Mouse (Mus musculus): ENCODE results near the gene Tmem208. TPM values are rescaled to one million over a fixed set of nuclear protein-coding genes. Genes with fewer than 3 reads are reported as not detected.
A peak's percentile ranks its signal among the peaks of the same experiment; 100 is the strongest.
"Not testable (repeated sequence)": the region's sequence is repeated elsewhere in the genome, so short reads cannot be mapped to it uniquely, and the experiment has no call there.

Tmem208 gene
- 70.7 and 84.0 TPM in 2 replicates for total RNA-seq (2015)
- total RNA-seq (2017), result 41.0 and 50.3 TPM in 2 replicates

DNA sequence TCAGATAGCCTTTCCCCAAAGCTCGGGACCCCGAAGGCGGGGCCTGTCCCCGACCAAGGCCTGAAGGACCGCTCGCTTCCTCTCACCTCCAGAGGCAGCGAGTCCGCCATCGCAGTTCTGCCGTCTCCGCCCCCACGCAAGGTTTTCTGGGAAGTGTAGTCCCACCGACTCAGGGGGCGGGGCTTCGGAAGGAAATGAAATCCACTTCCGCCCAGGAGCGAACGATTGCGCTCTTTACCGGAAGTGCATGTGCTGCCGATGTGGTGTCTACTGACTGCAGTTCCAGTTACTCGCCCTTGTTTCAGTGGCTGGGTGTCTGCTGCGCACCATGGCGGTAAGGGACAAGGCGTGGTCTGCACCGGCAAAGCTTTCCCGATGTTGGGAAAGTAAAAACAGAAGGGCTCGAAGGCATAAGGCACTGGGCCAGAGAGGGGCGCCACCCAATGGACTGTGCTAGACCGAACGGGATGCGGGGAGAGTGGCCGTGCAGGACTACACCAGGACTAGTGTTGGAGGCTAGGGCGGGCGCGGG is at the start of gene Tmem208, which contains the start of gene Lrrc29:
Gene Tmem208 (plus strand): TSS at position 214 of the 532 bp plus-strand sequence.
Gene Lrrc29 (minus strand): TSS at position 138 of the 532 bp plus-strand sequence.
- ATAC-seq (replicated peaks; ENCODE audit: poor library complexity), result peak; percentile 89

DNA sequence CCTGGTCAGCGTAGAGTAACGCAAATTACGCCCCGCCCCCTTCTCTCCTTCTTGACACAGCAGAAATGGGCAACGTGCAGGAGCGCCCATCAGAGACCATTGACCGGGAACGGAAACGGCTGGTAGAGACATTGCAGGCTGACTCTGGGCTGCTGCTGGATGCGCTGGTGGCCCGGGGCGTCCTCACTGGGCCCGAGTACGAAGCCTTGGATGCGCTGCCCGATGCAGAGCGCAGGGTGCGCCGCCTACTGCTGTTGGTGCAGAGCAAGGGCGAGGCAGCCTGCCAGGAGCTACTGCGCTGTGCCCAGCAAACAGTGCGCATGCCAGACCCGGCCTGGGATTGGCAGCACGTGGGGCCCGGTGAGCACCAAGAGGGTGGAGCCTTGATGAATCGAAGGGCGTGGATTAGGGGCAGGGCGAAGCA is 47.2 kb upstream of the Tmem208 start:
- peak; percentile 78 for ATAC-seq (replicated peaks; ENCODE audit: poor library complexity)

DNA sequence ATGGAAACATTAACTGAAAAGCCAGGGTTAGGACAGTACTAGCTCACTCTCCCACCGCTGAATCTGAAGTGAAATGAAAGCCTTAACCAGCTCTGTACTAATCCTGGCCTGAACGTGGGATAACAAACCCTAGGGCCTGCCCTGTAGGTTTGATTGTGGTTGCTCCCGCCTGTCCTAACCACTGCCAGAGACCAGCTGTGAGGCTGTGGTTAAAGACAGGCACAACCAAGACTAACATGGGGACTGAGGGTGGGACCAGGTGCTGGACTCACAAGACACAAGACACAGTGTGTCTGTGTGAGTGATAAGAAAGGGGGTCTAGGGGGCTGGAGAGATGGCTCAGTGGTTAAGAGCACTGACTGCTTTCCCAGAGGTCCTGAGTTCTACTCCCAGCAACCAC is 45.6 kb upstream of the Tmem208 start:
- ATAC-seq (replicated peaks; ENCODE audit: poor library complexity), result no peak

DNA sequence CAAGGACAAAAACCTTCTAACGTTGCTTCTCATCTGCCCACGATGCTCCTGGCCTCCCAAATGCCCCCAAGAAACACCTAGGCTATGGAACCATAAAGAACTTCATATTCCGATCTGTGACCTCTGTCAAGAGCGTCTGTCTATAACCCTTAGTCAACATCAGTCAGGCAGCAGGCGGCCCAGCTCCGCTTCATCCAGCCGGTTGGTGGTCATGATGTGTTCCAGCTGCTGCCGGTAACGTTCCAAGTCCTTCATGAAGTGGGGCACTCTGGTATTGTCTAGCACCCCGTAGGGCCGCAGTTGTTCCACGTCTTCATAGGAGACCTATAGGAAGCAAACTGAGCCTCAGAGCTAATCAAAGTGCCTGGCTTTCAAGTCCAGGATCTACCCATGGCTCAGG is 44.3 kb upstream of the Tmem208 start:
- no peak for ATAC-seq (replicated peaks; ENCODE audit: poor library complexity)

DNA sequence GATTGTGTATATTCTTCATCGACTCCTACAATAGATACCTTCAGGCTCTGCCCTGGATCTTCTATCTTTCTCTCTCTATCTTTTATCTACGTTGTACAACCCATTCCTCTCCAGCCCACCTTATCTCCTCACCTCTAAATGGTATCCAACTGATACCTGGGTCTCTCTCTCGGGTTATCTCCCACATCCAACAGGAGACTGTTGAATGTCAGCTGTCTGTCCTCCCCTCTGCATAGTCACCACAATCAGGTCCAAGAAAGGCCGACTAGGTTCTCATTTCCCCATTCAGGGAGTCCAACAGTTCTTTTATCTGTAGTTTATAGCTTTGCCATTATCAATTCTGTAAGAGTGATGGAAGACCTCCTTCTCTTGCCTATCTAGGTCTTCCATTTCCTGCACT is 43.9 kb upstream of the Tmem208 start:
- ATAC-seq (replicated peaks; ENCODE audit: poor library complexity), result no peak

DNA sequence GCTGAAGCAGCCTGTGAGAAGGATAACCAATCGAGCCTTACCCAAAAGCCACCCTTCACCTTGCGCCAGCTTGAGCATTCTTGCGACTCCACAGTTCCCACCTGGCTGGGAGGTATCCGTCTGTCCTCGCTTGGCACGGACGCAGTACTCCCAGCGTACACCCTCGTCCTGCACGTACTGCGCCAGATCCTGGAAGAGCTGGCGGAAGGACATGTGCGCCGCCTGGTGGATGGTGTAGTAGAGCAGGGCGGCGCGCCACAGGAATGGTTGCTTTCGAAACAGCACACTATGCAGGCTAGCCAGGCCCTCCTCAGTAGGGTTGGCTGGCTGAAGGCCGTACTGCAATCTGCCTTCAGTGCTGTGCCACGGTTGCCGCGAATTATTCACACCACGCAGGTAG is 43.1 kb upstream of the Tmem208 start:
- ATAC-seq (replicated peaks; ENCODE audit: poor library complexity), result peak; percentile 75

DNA sequence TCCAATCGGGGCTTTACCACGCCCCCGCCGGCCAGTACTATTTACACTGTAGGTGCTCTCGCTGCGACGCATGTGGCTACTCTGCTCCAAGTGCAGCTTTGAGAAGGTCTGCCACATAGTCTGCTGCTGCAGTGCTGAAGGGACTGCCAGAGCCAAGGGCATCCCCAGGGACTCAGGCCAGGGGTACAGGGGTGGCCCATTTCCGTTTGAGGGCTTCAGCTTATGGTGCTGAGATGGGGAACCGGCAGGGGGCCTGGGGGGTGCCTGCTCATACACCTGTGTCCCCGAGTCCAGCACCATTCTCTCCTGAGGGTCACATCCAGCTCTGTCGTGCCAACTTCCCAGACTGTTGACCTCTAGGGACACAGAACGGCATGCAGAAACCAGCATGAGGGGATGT is 40.6 kb upstream of the Tmem208 start:
- ATAC-seq (replicated peaks; ENCODE audit: poor library complexity), result no peak

DNA sequence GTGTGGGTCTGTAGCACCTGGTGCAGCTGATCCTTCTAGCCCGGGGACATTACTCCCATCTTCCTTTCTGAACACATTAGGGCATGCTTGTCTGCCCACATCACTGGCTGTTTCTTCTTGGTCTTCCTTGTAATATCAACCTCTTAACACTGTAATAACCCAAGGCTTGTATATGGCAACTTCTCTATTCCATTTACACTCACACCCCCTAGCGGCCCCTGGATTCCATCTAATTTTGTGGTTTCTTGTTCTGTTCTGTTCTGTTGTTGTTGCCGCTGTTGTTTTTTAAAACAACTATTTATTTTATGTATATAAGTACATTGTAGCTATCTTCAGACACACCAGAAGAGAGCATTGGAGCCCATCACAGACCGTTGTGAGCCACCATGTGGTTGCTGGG is 39.2 kb upstream of the Tmem208 start:
- ATAC-seq (replicated peaks; ENCODE audit: poor library complexity), result no peak

DNA sequence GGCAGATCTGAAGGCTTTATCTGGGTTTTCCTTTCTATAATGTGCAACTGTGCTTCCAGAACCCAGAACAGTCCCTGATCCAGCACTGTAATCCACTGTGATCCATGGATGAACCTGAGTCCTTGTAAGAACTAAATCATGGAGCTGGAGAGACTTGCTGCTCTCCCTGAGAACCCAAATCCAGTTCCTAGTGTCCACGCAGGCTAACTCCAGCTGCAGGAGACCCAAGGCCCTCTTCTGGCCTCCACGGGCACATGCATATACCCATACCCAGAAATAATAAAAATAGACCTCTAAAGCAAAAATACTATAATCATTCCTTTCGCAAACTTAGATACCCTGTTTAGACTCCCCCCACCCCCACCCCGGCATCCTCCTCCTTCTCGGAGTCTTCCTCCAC is 37.9 kb upstream of the Tmem208 start:
- no peak for ATAC-seq (replicated peaks; ENCODE audit: poor library complexity)

DNA sequence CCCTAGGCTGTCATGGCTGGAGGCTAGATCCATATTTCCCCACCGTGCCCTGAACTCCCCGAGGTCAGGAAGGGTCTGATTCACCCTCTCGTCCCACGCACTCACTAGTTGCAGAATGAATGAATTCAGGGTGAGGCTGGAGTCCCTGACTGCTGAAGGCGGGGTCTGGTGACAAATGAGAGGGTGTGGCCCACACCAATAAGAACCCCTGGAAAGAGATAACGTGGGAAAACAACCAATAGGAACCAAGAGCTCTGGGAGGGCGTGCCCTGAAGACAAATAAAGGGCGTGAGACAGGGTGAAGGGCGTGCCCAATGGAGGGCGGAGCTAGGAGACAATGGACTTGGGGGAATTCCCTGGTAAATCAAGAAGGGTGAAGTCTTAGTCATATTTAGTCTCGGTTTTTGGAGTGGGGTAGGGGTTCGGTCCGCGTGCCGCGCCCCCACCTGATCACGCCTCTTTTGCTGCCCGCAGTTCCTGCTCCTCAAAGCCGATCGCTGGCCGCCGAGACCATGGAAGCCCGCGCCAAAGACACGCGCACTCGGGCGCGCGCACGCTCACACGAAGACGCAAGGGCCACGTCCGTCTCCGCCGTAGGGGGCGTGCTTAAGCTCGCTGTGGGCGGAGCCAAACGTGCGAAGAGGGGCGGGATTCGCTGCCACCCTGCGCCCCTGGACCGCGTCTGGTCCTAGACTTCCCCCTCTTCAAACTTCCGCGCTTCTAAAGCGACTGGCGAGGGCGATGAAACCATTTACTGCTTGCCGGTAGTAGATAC is 37.0 kb upstream of the Tmem208 start:
- ATAC-seq (replicated peaks; ENCODE audit: poor library complexity), result peak; percentile 82

DNA sequence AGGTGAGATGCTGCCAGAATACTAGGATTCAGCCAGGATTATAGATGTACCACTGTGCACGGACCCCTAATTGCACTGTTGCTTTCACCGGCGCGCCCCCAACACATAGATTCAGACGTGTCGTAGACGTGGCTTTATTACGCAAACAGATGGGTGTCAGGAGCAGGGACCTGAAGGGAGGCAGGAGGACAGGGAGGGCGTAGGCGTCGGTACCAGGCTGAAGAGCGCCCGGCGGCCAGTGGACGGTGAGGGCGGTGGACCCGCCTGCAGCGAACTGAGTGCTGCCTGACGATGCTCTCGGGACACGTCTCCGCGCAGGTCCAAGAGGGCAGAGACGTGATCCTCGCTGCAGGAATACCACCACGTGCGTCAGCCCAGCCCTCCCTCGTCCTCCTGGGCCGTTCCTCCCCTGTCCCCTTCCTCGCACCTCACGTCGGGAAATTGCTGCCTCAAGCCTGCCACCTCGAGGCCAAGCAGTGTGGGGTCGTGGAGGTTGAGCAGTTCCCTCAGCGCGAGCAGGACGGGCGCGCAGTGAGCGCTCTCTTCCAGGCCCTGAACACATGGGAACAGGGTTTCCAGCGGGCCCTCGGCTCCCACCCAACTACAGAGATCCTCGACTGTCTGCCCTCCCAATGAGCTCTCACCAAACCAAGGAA is 36.2 kb upstream of the Tmem208 start, which contains the start of gene 4931428F04Rik:
Gene 4931428F04Rik (minus strand): TSS at position 60 of the 656 bp plus-strand sequence.
- ATAC-seq (replicated peaks; ENCODE audit: poor library complexity), result peak; percentile 28

DNA sequence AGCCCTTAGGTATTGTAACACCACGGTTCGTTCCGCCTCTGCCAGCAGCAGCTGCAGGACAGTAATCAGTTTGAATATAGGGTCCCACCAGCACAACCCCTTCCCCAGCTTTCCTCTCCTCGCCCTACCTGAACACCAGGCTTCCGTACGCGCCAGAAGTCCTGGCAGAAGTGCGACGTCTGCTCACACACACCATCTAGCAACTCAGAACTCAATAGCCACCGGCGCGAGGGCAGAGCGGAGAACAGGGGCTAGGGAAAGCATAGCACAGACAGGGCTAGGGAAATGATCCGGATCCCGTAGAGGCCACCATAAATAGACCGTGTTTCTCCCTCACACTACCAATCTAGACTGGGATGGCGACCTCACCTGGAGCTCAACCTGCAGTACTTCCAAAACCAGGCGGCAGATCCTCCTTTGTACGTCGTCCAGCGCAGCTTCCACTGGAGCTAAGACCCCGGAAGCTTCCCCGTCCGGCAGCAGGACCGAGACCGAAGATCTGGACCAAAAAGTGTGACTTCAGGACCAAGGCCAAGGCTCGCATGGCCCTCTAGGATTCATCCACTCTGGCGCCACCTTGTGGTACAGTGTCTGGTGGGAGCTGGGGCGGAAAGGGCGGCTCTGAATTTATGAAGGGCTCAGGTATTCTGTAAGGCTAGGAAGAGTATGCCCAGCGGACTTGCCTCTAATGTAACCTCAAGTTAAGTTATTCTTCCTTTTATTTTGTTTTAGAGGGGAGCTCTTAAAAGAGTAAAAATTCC is 35.4 kb upstream of the Tmem208 start:
- ATAC-seq (replicated peaks; ENCODE audit: poor library complexity), result peak; percentile 61

DNA sequence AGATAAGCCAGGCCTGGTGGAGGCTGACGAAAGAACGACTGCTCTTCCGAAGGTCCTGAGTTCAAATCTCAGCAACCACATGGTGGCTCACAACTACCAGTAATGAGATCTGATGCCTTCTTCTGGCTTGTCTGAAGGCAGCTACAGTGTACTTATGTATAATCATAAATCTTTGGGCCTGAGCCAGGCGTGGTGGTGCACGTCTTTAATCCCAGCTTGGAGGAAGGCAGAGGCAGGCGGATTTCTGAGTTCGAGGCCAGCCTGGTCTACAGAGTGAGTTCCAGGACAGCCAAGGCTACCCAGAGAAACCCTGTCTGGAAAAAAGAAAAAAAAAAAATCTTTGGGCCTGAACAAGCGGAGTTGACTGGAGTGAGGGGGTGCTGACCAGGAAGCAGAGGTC is 34.8 kb upstream of the Tmem208 start:
- not testable (repeated sequence) for ATAC-seq (replicated peaks; ENCODE audit: poor library complexity)

DNA sequence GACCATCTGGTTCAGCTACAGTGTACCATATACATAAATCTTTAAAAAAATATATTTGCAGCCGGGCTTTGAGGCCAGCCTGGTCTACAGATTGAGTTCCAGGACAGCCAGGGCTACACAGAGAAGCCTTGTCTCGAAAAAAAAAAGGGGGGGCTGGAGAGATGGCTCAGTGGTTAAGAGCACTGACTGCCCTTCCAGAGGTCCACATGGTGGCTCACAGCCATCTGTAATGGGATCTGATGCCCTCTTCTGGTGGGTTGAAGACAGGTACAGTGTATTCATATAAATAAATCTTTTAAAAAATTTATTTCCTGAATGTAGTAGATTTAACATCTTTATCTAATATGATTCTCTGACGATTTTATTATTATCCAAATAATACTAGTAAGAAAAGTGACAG is 34.4 kb upstream of the Tmem208 start:
- not testable (repeated sequence) for ATAC-seq (replicated peaks; ENCODE audit: poor library complexity)

DNA sequence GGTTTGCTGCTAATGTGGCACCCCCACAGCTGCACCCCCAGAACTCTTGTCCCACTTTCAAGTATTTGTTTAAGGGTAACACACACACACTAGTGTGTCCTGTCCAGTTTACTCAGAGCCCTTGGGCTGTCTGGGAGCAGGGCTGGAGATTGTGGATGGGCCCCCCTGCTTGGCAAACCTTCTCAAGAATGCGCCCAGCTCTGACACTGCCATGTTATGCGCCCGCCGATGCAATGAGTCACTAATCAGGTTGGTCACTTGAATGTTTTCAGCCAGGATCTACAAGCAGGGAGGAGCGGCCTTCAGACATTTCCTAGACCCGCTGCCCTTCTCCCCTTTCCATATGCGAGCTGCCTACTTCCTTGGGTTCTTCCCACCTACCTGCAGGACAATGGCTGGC is 33.7 kb upstream of the Tmem208 start:
- no peak for ATAC-seq (replicated peaks; ENCODE audit: poor library complexity)

DNA sequence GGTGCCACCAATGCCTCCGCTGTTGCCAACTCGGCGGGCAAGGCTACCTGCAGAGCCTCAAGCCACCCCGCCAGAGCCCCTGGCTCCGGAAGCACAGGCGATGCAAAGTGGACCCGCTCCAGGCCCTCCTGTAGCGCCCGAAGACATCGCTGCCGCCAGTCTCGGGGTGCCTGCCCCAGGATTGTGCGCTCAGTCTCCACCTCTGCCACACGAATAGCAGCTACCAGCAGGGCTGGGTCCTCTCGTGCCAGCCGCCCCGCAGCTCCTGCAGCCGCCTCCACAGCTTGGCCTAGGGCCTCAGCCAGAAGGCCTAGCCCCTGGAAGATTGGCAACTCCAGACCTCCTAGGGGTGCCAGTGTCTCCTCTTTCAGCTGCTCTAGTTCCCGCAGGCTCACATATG is 32.7 kb upstream of the Tmem208 start:
- ATAC-seq (replicated peaks; ENCODE audit: poor library complexity), result no peak

DNA sequence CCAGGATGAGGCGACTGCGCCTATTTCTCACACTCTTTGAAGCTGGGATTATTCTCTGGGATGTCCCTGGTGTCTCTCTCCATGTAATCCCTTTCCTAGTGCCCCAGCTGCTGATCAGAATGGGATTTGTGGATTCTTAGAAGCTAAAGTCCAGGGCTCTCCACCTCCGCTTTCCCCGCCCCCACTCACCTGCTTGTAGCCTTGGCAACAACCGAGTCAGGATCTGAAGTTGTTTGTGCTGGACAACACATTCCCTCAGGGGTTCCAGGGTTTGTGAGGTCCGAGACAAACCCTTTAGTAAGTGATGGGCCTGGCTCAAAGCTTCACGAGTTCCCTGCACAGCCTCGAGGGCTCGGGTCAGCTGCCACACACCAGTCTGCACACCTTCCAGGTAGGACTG is 31.4 kb upstream of the Tmem208 start:
- no peak for ATAC-seq (replicated peaks; ENCODE audit: poor library complexity)

DNA sequence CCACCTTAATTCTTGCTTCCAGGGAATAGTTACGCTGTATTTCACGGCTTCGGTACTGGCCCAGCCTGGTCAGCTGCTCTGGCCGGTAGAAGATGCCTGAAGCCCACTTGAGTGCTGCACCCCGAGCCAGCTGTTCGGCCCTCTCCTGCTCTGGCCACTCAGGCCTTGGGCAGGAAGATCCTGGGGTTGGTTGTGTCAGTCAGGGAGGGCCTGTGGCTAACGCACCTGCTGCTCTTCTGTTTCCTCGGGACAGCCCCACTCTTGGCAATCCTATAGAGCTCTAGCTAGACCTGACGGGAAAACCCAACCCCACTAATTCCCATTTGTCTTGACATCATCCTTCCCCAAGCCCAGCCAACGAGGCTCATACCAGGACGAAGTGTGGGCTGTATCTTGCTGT is 30.9 kb upstream of the Tmem208 start:
- ATAC-seq (replicated peaks; ENCODE audit: poor library complexity), result no peak

DNA sequence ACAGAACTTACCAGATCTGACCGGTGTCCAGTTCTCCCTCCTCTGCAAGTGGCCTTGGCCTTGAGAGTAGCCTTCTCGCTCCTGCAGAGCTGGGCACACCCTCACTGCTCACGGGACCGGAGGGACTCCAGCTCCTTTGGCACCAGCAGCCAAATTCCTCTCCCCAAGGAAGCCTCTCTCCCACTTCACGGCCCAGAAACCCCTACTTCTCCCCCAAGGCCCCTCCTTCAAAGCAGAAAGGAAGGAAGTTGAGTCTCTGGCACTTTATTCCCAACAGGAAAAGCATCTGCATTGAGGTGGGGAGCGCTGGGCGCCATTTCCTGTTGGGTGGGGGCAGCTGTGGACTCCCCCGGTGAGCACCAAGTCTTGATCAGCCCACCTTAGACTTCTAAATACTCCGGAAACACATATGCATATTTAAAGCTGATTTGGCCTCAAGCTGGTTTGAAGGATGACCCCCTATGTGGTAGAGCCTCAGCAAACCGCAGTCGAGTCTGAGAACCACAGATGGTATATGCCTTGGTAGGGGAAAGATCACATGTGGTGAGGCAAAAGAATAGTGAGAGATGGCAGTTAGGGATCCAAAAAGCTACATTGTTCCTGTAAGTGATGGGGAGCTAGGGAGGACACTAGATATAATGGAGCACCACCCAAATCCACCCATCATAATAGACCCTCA is 30.1 kb upstream of the Tmem208 start, which contains the start of gene Exoc3l:
Gene Exoc3l (minus strand): TSS at position 207 of the 679 bp plus-strand sequence.
- ATAC-seq (replicated peaks; ENCODE audit: poor library complexity), result no peak

DNA sequence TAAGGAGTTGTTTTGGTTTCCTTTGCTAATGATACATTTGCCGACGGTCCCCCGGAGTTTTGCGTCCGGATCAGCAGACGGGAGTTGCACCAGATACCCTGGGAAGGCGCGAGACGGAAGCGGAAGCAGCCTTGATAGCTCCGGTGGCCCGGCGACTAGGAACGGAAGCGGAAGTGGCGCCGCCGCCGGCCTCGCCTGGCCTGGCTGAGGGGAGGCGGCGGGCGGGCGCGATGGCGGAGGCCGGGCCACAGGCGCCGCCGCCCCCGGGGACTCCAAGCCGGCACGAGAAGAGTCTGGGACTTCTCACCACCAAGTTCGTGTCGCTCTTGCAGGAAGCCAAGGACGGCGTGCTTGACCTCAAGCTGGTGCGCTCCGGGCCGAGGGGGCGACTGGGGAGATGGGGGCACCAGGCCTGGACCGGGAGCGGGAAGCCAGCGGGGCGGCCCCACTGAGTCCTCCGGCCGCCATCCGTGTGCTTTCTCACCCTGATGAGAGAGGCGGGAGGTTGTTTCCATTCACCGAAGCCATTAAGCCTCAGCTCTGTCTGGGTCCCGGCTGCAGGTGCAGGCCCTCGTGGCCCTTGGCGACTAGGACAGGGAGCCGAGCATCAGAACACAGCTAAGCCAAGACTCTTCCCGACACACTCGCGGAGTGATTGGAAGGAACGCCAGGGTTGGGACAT is 28.5 kb upstream of the Tmem208 start, which contains the start of gene E2f4:
Gene E2f4 (plus strand): TSS at position 153 of the 682 bp plus-strand sequence.
- peak; percentile 89 for ATAC-seq (replicated peaks; ENCODE audit: poor library complexity)
